Mouse (Mus musculus): ENCODE measurements around the gene Klhl29.

Gene Klhl29

DNA sequence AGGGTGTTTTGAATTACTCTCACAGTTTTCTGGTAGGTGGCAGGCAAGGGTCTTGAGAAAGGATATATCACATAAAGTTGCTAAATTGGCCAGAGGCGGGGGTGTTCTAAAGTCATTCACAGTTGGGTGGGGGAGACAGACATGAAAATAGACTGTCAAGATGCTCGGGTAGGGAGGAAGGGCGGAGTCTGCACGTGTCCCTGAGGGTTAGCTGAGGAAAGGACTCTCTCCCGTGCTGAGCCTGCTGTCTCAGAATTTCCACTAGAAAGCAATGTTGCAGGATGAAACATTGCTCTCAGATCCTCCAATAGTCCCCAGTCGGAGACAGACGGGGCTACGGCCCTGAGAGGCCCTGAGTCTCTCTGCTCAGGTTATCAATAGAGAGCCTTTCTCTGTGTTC, 252.5 kb downstream of the Klhl29 start:
- DNase-seq (ENCODE audit: low spot score): no peak

DNA sequence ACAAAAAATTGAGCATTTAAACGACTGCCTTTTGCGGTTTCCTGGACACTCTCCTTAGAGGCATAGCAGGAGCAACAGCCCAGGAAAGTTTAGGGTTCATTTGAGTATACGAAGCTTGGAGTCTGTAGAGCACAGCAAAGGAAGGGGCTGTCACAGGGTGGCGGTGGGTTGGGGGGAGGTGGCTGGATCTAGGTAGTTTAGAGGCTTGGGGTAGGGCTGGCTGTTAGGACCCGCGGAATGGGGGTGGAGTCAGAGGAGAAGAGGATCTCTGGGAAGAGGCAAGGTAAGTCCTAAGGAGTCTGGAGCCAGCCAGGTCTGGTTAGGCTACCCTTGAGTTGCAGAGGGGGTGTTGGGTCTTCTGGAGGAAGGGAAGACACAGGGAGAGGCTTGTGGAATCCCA, 255.2 kb downstream of the Klhl29 start:
- no peak for DNase-seq (ENCODE audit: low spot score)

DNA sequence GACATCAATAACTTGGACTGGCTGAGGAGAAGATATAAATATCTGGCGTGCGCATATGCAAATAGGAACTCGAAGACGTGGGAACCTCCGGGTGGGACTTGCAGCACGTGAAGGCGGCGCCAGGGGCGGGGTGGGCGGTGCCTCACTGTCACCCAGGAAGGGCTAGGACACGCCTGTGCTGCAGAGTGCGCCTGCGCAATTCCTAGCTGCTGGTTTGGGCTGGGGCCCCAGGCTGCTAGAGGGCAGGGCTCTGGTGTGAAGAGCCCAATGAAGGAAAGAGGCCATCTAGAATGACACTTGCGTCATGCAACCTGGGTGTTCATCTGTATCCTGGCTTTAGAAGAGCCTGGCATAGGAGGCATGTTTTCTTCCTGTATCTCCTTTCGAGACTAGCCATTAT, 255.8 kb downstream of the Klhl29 start:
- peak; percentile 93 for DNase-seq (ENCODE audit: low spot score)

DNA sequence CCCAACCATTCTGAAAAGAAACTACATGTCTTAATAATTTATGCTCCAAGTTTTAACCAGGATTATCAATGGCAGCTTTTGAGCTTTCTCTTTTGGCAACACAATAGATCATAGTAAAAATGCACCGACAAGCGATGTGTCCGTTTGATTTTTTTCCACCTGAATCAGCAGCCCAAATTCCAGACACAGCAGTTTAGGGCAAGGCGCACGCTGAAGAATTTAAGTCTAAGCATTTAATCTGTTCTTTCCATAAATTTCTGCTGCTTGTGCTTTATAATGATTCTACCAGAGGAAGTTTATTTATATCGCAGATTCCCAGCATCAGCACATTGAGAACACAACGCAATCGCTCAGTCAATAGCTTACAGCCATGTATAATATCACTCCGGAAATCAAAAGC, 256.2 kb downstream of the Klhl29 start:
- no peak for DNase-seq (ENCODE audit: low spot score)

DNA sequence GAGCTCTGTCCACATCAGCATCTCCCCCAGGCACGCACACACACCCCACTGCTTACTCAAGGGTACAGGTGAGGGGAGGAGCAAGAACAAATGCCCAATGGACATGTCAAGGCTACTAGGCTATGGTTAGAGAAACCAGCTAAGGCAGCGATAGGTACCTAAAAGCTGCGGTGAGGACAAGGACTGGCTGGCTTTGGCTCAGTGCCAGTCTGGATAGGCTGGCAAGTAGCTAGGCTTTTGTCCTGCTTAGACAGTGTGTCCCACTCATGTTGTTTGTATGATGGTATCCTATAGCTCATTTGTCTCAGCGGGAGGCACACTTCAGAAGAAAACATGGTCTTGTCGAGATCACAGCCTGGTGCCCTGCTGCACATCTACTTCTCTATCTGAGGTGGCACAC, 258.9 kb downstream of the Klhl29 start:
- DNase-seq (ENCODE audit: low spot score): no peak

DNA sequence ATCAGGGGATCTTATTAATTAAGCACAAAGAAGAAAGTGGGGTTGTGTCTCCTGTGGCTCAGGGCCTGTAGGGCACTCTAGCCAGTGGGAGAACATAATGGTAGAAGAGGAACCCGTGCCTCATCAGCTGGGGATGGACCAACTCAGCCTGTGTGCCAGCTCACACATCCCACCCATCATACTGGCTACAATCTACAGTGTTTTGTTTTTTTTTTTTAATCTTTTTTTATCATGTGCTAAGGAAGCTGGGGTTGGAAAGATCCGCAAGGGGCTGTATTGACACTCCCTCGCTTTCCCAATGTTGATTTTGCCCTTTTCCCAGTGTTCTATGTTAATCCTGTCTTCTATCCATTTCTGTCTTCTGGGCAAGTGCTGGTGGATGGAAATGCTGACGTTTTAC, 260.9 kb downstream of the Klhl29 start:
- no peak for DNase-seq (ENCODE audit: low spot score)

DNA sequence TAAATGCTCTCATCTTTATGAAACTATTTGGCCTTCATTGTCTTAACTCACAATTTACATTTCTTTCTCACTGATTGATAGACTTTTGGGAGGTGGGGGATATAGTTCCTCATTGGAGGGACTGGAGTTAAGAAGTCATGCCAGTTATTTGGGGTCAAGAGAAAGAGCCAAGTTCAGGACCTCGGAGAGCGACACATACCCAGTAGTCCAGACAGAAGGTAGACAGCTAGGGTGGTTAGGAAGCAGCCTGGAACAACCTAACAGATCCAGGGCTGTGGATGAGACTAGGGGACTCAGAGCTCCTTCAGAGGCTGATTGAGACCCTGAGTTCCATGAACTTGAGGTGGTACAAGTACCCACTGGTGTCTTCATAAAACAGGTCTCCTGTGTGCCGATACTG, 264.1 kb downstream of the Klhl29 start:
- DNase-seq (ENCODE audit: low spot score): no peak

DNA sequence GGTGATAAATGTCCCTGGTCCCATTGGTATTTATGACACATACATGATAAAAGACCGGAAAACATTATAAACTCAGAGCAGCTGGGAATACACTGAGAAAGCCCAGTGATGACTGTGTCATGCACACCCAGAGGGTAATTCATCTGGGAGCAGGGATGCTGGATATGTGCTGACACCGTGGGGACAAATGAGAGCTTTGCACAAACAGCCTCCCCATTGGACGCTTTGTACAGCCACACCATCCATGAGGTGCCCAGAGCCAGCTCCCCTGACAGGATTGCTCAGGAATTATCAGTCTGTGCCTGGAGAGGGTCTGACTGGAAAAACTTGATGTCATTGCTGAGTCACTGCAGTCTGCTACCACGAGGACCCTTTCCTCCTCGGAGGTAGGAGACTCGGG, 266.9 kb downstream of the Klhl29 start:
- no peak for DNase-seq (ENCODE audit: low spot score)

DNA sequence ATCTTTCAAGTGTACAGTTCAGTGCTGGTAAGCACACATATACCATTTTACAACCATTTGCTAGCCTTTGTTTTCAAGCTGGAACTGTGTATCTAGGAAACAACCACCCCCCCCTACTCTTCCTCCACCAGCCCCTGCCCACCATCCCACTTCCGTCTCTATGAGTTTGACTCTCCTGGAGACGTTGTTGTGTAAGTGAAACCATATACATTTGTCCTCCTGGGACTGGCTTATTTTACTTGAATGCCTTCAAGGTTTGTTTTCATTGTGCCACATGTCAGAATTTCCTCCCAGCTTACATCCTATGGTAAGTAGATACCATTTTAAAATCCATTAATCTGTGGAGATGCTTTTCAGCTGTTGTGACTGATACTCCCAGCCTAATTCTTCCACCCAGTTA, 267.7 kb downstream of the Klhl29 start:
- DNase-seq (ENCODE audit: low spot score): no peak

DNA sequence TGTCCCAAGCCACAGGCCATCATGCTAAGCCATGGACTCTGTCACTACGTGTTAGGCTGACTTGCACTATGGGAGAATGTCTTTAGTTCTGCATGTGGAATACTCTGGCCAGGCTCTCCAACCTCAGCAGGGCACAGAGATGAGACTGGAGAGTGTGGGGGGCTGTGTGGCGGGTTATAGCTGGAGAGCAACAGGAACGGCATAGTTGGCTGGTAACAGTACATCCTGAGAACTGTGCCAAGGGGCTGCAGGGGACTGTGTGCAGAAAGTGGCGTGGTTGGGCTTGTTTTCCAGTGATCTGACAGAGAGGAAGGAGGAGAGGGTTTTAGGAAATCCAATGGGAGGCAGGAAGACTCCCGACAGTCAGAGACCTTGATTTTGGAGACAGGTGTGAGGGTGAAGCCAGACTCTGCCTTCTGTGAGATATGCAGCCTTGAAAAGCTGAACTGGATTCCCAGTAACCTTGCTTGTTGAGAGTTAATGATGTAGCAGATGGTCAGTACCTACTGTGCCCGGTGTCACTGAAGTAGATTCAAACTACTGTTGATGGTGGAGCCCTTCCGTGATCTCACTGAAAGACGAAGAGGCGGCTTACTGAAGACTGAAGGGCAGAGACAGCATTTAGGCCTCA, 270.9 kb downstream of the Klhl29 start:
- DNase-seq (ENCODE audit: low spot score): no peak

DNA sequence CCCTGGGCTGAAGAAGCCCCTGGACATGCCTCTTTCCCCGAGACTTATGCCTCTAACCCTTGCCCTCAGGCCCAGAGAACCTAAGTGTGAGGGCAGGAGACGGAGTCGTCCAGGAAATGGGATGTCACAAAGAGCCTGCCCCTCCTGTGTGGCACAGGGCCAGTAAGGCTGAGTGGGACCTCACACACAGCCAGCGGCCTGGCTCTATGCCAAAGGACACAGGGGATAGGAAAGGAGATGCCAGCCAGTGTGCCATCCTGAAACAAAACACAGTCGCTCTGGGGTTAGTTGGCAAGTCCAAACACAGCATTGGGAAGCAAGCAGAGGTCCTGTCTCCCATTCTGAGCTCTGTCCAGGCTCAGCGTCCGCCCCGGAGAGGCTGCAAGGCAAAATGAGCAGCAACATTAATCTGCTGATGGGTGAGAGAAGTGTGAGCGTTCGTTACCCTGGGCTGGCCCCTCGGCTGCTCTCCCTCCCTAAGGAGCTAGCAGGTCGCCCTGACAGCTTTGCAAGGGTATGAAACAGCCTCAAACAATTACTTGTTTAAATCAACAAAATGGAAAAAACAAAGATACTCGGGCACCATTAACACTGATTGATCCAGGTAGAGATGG, 274.0 kb downstream of the Klhl29 start:
- DNase-seq (ENCODE audit: low spot score): no peak

DNA sequence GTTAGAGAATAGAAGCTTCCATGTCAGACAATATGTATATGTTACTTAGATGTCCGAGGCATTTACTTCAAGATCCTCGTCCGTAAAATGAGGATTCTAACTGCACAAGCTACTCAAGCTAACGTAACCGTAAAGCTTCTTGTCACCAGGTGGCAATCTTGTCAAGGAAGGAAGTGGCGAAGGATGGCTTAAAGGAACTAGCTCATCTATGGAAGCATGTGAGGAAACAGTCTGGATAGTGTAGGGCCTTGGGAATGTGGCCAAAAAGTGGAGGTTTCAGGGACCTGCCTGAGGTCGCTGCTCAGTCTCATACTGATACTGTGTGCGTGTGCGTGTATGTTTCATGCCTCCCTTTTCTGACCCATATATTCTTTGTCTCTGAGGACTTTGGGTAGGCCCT, 275.9 kb downstream of the Klhl29 start:
- no peak for DNase-seq (ENCODE audit: low spot score)

DNA sequence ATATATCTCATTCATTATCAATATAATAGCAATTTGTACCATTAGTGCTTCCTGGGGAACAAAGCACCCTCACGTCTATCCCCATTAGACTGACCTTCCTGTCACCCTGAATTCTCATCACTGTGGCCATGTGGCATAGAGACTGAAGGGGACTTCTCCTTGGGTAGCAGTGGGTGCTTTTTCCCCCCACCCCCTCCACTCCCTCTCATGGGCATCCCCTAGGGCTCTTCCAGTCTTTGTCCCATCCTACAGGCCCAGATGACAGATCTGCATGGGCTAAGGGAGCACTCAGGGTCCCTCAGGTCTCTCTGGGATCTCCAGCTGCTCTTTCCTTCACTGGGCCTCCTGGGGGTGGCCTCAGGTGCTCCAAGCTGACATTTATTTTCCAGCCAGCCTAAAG, 286.8 kb downstream of the Klhl29 start:
- DNase-seq (ENCODE audit: low spot score): no peak

DNA sequence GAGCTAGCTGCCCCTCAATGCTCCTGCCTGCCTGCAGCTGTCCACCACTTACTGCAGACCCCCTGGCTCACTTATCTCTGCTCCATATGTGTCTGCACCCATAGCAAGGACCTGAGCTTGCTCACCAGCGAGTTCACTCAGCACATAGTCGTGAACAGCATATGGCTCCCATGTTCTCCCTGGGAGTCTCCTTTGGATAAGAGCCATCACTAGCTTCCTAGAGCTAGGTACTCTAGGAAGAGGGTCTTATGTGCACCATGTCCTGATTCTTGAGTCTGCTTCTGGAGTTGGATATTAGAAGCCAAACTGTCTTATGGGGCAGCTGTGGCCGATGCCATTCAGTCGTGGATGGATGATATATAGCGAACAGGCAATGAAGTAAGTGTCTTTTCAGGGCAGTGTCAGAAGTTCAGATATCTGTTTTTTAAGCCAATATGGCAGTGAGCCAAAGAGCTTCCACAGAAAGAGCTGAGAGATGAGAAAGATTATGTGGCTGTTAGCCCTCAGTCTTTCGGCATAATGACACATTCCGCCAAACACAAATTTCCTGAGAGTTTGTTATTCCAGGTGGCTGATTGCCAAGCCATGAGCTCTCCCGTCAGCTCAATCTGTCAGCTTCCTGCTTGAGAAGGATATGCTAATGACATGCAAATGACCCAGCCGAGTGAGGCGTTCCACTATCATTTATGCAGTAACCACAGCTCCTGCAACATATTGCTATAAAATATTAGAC, 287.5 kb downstream of the Klhl29 start:
- DNase-seq (ENCODE audit: low spot score): peak; percentile 17

DNA sequence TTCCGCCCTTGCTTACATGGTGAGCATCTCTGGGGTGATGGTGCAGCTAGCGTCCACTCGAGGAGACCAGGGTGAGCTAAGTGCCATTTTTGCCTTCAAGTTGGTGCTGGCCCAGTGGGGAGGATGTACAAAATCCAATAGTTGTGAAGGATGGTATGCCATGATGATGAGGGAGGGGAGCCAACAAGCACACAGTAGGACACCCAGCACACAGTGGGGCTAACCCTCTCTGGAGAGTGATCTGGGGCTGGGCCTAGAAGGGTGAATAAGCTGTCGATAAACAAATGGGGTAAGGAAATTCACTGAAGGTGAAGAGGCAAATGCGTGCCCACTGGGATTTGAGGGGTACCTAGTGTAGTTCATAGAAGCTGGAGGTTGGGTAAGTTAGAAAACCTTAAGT, 290.8 kb downstream of the Klhl29 start:
- DNase-seq (ENCODE audit: low spot score): no peak

DNA sequence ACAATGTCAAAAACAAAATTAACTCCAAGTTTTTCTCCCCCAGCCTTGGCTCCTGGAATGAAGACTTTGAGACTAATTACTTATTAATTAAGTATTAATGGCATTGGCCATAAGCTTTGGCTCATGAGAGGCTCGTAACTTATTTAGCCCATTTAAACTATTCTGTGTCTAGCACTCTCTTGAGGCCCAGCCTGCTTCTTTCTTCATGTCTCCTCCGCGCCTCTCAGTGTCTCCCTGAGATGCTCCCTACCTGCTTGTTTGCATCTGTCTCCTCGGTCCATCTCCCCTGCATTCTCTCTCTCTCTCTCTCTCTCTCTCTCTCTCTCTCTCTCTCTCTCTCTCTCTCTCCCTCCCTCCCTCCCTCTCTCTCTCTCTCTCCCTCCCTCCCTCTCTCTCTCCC, 294.0 kb downstream of the Klhl29 start:
- DNase-seq (ENCODE audit: low spot score): no peak

DNA sequence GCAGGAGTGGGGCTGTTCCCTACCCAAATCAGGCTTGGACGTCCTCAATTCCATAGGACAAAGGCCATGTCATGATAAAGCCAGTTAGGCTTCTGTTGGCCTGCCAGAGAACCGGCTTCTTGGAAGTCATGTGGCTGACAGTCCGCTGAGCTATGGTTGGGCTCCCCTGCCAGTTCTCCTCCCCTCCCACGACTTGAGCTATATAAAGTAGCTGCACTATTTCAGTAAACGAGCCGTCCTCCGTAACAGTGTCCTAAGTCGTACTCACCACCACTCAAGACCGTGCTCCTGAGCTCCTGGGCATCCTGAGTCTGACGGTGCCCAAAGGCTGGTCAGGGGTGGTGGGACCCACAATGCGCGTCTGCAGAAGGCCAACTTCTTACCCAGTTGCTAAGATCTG, 302.3 kb downstream of the Klhl29 start:
- DNase-seq (ENCODE audit: low spot score): no peak

DNA sequence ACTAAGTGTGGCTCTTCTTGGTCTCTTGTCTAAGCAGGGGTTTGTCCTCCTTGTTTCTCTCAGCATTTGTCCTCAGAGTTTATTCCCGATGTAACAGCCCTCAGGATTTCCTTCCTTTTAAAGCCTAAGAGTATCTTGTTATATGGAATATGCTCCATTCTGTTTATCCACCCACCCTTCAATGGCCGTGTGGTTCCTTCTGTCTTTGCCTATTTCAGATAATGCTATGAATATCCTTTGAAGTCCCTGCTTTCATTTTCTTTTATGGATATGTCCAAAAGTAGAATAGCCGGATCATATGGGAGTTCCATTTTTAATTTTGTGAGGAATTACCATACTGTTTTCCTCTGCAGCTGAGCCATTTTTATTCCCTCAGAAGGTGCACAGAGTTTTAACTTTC, 305.4 kb downstream of the Klhl29 start:
- no peak for DNase-seq (ENCODE audit: low spot score)

DNA sequence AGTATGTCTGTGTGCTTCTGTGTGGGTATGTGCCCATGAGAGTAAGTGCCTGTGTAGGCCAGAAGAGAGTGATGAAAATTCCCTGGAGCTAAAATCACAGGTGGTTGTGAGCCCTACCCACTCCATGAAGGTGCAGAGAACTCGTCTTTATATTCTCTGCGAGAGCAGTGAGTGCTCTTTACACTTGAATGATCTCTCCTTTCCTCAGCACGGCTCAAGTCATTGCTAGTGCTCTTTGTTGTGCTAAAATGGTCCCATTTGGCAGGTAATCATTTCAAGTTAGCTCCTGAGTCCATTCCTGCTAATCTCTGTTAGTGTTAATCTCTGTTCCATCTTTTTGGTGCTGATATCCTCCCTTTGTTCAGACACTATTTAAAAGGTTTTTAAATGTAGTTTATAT, 307.9 kb downstream of the Klhl29 start:
- no peak for DNase-seq (ENCODE audit: low spot score)

DNA sequence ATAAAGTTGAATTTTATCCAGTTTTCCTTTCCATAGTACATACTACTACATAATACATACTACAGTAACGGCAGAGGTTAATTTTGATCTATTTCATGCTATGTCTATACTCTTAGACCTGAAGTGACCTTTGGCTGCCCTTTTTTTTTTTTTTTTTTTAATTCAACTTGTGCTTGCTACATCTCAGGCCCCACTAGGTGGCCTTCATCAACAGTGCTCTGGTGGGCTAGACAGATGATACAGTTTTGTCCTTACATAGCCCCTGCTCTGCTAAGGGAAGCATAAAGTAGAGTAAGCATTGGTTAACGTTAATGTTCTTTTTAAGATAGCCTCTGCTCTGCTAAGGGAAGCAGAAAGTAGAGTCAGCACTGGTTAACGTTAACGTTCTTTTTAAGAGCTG, 327.4 kb downstream of the Klhl29 start:
- no peak for DNase-seq (ENCODE audit: low spot score)

DNA sequence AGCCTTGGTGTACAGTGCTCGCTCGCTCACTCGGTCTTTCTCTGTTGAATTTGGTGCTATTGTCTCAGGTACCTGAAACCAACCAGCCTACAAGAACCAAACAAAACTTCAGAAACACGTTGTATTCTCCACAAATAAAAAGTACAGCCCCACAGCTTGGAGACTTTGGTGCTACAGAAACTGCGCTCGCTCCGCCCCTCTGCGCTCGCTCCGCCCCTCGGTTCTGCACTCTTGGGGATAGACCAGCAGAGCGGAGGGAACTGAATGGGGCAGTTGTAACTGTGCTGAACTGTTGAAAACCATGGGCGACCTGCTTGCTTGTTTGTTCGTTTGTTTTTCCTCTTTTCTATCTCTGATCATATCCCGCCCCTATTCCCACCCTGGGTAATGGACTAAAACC, 331.3 kb downstream of the Klhl29 start:
- no peak for DNase-seq (ENCODE audit: low spot score)

DNA sequence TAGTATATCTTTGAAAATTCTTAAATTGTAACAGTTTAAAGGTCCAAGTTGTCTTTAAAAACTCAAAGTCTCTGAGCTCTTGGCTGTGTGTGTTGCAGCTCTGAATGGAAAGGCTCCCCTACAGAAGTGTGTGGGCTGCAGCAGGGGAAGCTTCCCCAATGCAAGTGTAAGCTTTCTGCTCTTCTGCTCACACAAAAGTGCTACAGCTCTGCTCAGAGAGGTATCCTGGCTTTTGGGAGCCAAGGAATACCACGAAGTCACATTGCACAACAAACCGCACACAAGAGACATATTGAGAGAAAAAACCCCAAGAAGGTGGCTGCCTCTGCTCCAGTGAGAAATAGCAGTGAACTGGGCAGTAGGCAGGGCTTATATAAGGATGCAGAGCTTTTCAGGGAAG, 337.5 kb downstream of the Klhl29 start:
- no peak for DNase-seq (ENCODE audit: low spot score)

DNA sequence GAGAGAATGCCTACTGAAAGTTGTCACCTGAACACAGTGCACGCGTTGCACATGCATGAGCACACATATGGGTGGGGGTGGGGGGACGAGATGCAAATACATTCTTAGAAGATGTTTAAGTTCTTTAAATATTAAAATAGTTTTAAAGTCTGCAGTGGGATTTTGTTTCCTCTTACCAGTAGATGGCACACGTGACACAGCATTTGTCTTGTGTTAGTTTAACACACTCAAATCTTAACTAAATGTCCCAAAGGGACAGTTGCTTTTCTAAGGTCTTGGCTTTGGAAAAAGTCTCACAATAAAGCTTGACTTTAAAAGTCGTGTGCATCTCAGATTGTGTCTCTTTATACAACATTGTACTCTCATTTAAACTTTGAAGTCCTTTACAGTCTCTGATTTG, 346.4 kb downstream of the Klhl29 start:
- DNase-seq (ENCODE audit: low spot score): no peak

Data from left cerebral cortex, adult 11 months (tissue).